Mouse (Mus musculus) heart, embryonic 10.5 days (tissue): ENCODE measurements around the gene Yaf2. TPM values are rescaled to one million over a fixed set of nuclear protein-coding genes. Genes with fewer than 3 reads are reported as not detected.
A peak's percentile ranks its signal among the peaks of the same experiment; 100 is the strongest.
"Not testable (repeated sequence)": the region's sequence is repeated elsewhere in the genome, so short reads cannot be mapped to it uniquely, and the experiment has no call there.

Source experiments
- DNase-seq: peaks from one replicate; pipeline ENCODE4 v3.0.0-alpha.2; 2017; ENCODE audit warnings: low spot score
- H3K27ac ChIP-seq: fragments of 300-500 bp; sonication (generic); 2 replicates; pipeline ENCODE4 v1.5.1; 2016; ENCODE audit warnings: mild to moderate bottlenecking
- H3K27me3 ChIP-seq: fragments of 300-500 bp; sonication (generic); 2 replicates; pipeline ENCODE4 v1.6.1; 2016; ENCODE audit warnings: mild to moderate bottlenecking; ENCODE audit not compliant: poor library complexity, insufficient read depth, severe bottlenecking
- H3K36me3 ChIP-seq: fragments of 300-500 bp; sonication (generic); 2 replicates; pipeline ENCODE4 v1.6.1; 2016; ENCODE audit warnings: mild to moderate bottlenecking, moderate library complexity
- H3K4me1 ChIP-seq: fragments of 300-500 bp; sonication (generic); 2 replicates; pipeline ENCODE4 v1.6.1; 2016; ENCODE audit warnings: mild to moderate bottlenecking
- H3K4me3 ChIP-seq: fragments of 300-500 bp; sonication (generic); 2 replicates; pipeline ENCODE4 v1.5.1; 2016; ENCODE audit warnings: mild to moderate bottlenecking, moderate library complexity
- H3K9me3 ChIP-seq: fragments of 300-500 bp; sonication (generic); 2 replicates; pipeline ENCODE4 v1.6.1; 2016; ENCODE audit warnings: mild to moderate bottlenecking, moderate library complexity
- WGBS: fragments of 180-500 bp; shearing (Covaris S2); methylation state at CpG from one replicate; pipeline ENCODE4 v1.1.7; 2016; 5-methylcytosine and 5-hydroxymethylcytosine counted together
- polyA plus RNA-seq: library from polyadenylated mRNA; unstranded; fragments of >200 nt; fragmentation: Nextera tagmentation; extraction: Ambion mirVana; gene quantifications from 2 replicates; pipeline ENCODE4 v1.2.1, GENCODE M21; 2016

Yaf2 gene
- polyA plus RNA-seq: 116 and 127 TPM in 2 replicates

- H3K36me3 ChIP-seq: peaks cover 11% of the 10 kb centered on the region
- peaks cover 12% of the 10 kb centered on the region; the same call in 1 of the 2 replicates for H3K4me1 ChIP-seq
- H3K9me3 ChIP-seq: no peaks in the 10 kb centered on the region
- H3K27ac ChIP-seq: peak within 1 kb of the TSS; percentile 95
- no peaks in the 10 kb centered on the region for H3K27me3 ChIP-seq
- DNase-seq: peak; percentile 91
- H3K4me3 ChIP-seq: peak within 1 kb of the TSS; percentile 78
- under 1% methylated on average over 69 of the region's 73 CpGs for WGBS
Measured at GRCm38 (mm10) chr15:93336925-93337761, at the start of gene Yaf2. TSS of gene Yaf2 (minus strand) at chr15:93336935.

DNA sequence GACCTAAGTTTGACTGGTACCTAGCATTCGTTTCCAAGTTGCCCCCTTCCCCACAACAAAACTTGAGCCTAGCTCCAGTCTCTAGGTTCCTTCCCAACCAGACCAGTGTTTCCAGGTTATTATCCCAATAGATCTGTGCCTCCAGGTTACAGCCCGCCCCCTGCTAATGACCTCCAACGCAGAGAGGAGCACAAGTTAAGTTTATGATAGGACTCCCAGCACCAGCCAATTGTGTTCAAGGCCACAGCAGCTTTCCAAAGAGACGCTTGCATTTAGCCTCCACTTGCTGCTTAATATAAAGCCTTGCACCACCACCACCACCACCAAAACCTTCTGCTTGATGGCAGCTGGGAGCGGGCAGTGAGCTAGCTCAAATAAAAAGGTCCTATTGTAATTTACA lies 44.6 kb upstream of the Yaf2 start:
- Histone ChIP-seq H3K36me3 (peaks cover 15% of the 10 kb centered on the region), H3K4me1 (no peaks in the 10 kb centered on the region), H3K27me3 (no peaks in the 10 kb centered on the region), H3K27ac (no peak overlapping the region), H3K9me3 (no peaks in the 10 kb centered on the region), H3K4me3 (no peak overlapping the region)
- 69% methylated on average over 5 of the region's 5 CpGs for WGBS
- peak; percentile 53 for DNase-seq

DNA sequence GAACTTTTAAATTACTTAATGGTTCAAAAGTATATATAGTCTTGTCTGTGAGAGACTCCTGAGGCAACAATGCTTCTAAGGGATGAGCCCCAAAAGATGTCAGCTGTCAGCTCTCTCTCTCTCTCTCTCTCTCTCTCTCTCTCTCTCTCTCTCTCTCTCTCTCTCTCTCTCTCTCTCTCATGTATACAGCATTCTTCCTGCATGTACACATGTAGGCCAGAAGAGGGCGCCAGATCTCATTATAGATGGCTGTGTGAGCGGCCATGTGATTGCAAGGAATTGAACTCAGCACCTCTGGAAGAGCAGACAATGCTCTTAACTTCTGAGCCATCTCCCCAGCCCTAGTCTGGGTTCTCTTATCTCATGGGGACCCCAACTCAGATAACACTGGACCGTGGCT lies 42.4 kb upstream of the Yaf2 start:
- 63% methylated on average over 3 of the region's 3 CpGs for WGBS
- no peaks in the 10 kb centered on the region for H3K4me1 ChIP-seq
- no peaks in the 10 kb centered on the region for H3K27me3 ChIP-seq
- H3K27ac ChIP-seq: no peak overlapping the region
- H3K36me3 ChIP-seq: no peaks in the 10 kb centered on the region; the same call in 1 of the 2 replicates
- H3K9me3 ChIP-seq: no peaks in the 10 kb centered on the region
- peak; percentile 53 for DNase-seq
- H3K4me3 ChIP-seq: no peak overlapping the region

GRCm38 (mm10) chr15:93375696-93376095 lies 39.0 kb upstream of the Yaf2 start:
- Histone ChIP-seq H3K4me3 (no peak overlapping the region), H3K27me3 (no peaks in the 10 kb centered on the region), H3K9me3 (no peaks in the 10 kb centered on the region), H3K4me1 (no peaks in the 10 kb centered on the region), H3K36me3 (no peaks in the 10 kb centered on the region), H3K27ac (no peak overlapping the region)
- WGBS: 85% methylated on average over 5 of the region's 5 CpGs
- DNase-seq: peak; percentile 42

DNA sequence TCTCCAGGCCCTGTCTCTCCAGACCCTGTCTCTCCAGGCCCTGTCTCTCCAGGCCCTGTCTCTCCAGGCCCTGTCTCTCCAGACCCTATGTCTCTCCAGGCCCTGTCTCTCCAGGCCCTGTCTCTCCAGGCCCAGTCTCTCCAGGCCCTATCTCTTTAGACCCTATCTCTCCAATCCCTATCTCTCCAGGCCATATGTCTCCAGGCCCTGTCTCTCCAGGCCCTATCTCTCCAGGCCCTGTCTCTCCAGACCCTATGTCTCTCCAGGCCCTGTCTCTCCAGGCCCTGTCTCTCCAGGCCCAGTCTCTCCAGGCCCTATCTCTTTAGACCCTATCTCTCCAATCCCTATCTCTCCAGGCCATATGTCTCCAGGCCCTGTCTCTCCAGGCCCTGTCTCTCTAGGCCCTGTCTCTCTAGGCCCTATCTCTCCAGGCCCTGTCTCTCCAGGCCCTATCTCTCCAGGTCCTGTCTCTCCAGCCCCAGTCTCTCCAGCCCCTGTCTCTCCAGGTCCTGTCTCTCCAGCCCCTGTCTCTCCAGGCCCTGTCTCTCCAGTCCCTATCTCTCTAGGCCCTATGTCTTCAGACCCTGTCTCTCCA lies 35.9 kb upstream of the Yaf2 start:
- H3K27me3 ChIP-seq, H3K36me3 ChIP-seq, H3K27ac ChIP-seq, H3K4me1 ChIP-seq, H3K4me3 ChIP-seq, H3K9me3 ChIP-seq: not testable (repeated sequence)
- peak; percentile 75 for DNase-seq

- Histone ChIP-seq H3K27ac (no peak overlapping the region), H3K4me3 (no peak overlapping the region), H3K27me3 (no peaks in the 10 kb centered on the region), H3K36me3 (no peaks in the 10 kb centered on the region), H3K4me1 (no peaks in the 10 kb centered on the region), H3K9me3 (no peaks in the 10 kb centered on the region)
- DNase-seq: no peak
- 78% methylated on average over 2 of the region's 2 CpGs for WGBS
Measured at GRCm38 (mm10) chr15:93371838-93372237, 35.1 kb upstream of the Yaf2 start.

GRCm38 (mm10) chr15:93368558-93368957 lies 31.8 kb upstream of the Yaf2 start:
- Histone ChIP-seq H3K9me3 (no peaks in the 10 kb centered on the region), H3K27me3 (no peaks in the 10 kb centered on the region), H3K4me1 (no peaks in the 10 kb centered on the region), H3K27ac (no peak overlapping the region), H3K4me3 (no peak overlapping the region), H3K36me3 (no peaks in the 10 kb centered on the region)
- WGBS: 68% methylated on average over 9 of the region's 9 CpGs
- DNase-seq: no peak

- H3K4me1 ChIP-seq: no peaks in the 10 kb centered on the region
- H3K9me3 ChIP-seq: no peaks in the 10 kb centered on the region
- no peak overlapping the region for H3K27ac ChIP-seq
- no peaks in the 10 kb centered on the region for H3K36me3 ChIP-seq
- H3K4me3 ChIP-seq: no peak overlapping the region
- no peaks in the 10 kb centered on the region for H3K27me3 ChIP-seq
- 82% methylated on average over 6 of the region's 6 CpGs for WGBS
- peak; percentile 25 for DNase-seq
Measured at GRCm38 (mm10) chr15:93365561-93365960, 28.8 kb upstream of the Yaf2 start.

DNA sequence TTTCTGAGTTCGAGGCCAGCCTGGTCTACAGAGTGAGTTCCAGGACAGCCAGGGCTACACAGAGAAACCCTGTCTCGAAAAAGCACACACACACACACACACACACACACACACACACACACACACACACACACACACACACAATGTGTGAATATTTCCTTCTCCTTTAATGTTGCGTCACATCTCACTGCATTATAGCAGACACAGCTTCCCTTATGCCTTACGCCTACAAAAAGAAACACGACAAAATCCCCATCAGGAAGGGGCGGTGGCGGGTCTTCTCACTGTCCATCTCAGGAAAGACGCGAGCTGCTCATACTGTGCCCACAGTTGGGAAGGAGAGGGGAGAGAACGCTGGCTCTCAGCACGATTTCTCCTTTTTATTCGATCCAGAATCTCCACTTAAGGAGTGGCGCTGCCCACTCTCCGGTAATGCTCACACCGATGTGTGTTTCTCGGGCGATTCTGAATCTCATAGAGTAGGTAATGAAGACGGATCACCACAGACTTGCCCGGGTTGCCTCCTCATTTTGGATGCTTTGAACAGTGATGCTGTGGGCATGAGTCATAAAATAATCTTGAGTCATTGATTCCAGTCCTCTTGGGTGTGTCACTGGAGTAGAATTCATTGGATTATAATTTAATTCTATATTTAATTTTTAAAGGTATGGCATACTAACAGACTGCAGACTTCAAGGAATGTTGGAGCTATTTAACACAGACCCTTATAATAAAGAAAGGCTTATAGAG lies 21.8 kb upstream of the Yaf2 start:
- no peaks in the 10 kb centered on the region for H3K36me3 ChIP-seq

GRCm38 (mm10) chr15:93340630-93341379 lies 4.1 kb upstream of the Yaf2 start:
- Histone ChIP-seq H3K36me3 (no peaks in the 10 kb centered on the region), H3K9me3 (no peaks in the 10 kb centered on the region), H3K27me3 (no peaks in the 10 kb centered on the region), H3K4me3 (no peak overlapping the region), H3K27ac (no peak overlapping the region), H3K4me1 (0 out of 2 replicates have a peak, but pooled peaks cover 3% of the 10 kb centered on the region)
- DNase-seq: no peak
- WGBS: 61% methylated on average over 10 of the region's 10 CpGs

More for the DNA sequence above, 21.8 kb upstream of the Yaf2 start:
- Histone ChIP-seq H3K4me3 (no peak overlapping the region), H3K4me1 (no peaks in the 10 kb centered on the region), H3K27me3 (no peaks in the 10 kb centered on the region), H3K9me3 (no peaks in the 10 kb centered on the region), H3K27ac (no peak overlapping the region)
- no peak for DNase-seq
- 88% methylated on average over 19 of the region's 19 CpGs for WGBS

DNA sequence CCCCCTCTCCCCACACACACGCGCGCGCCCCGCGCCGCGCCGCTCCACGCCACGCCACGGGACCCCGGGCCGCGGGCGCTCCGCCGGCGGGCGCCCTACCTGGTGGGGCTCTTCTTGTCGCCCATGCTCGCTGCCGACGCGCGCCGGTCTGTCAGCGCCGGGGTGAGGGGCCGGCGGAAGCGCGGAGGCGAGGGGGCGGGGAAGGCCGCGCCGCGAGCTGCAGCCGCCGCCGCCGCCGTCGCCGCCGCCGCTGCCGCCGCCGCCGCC lies 144 bp downstream of the Yaf2 start:
- Histone ChIP-seq H3K9me3 (no peaks in the 10 kb centered on the region), H3K4me3 (peak overlapping the region; percentile 78), H3K4me1 (peaks cover 12% of the 10 kb centered on the region; the same call in 1 of the 2 replicates), H3K36me3 (peaks cover 11% of the 10 kb centered on the region), H3K27me3 (no peaks in the 10 kb centered on the region), H3K27ac (peak overlapping the region; percentile 95)
- WGBS: 5% methylated on average over 50 of the region's 52 CpGs
- DNase-seq: no peak

GRCm38 (mm10) chr15:93335821-93336657 lies 696 bp downstream of the Yaf2 start:
- H3K4me3 ChIP-seq: peak overlapping the region; percentile 78

More at GRCm38 (mm10) chr15:93335821-93336657, 696 bp downstream of the Yaf2 start:
- H3K9me3 ChIP-seq: no peaks in the 10 kb centered on the region
- DNase-seq: peak; percentile 87
- peak overlapping the region; percentile 95 for H3K27ac ChIP-seq
- peaks cover 11% of the 10 kb centered on the region for H3K36me3 ChIP-seq
- WGBS: 3% methylated on average over 99 of the region's 110 CpGs
- H3K27me3 ChIP-seq: no peaks in the 10 kb centered on the region
- peaks cover 12% of the 10 kb centered on the region; the same call in 1 of the 2 replicates for H3K4me1 ChIP-seq
